Mouse (Mus musculus) liver, embryonic 14.5 days (tissue): ENCODE results near the gene Vav2. TPM values are rescaled to one million over a fixed set of nuclear protein-coding genes. Genes with fewer than 3 reads are reported as not detected.

Experiments used
- ATAC-seq: fragments of 200-750 bp; cut with Nextera tagmentation; 2 replicates; pipeline ENCODE4 v1.8.0; 2017; ENCODE audit warnings: moderate number of reproducible peaks, mild to moderate bottlenecking, moderate library complexity; ENCODE audit not compliant: insufficient read depth
- DNase-seq, 3 experiments: peaks; one replicate each; pipeline ENCODE4 v3.0.0-alpha.2; 2012 to 2013; ENCODE audit warnings: low read depth in 3 of 3, low spot score in 3 of 3
- H3K27ac ChIP-seq: fragments of 300-500 bp; sonication (generic); 2 replicates; pipeline ENCODE4 v1.5.1; 2014; ENCODE audit warnings: moderate library complexity, mild to moderate bottlenecking, control low read depth, inconsistent platforms
- H3K27me3 ChIP-seq: fragments of 300-500 bp; sonication (generic); 2 replicates; pipeline ENCODE4 v1.6.1; 2014; ENCODE audit warnings: mild to moderate bottlenecking, low read length, moderate library complexity; ENCODE audit not compliant: control insufficient read depth, insufficient read depth
- H3K36me3 ChIP-seq: fragments of 300-500 bp; sonication (generic); replicated peaks from 2 replicates; pipeline ENCODE4 v1.6.1; 2014; ENCODE audit warnings: low read depth; ENCODE audit not compliant: control insufficient read depth, insufficient read depth
- H3K4me1 ChIP-seq, 2 experiments: fragments of 200-500 bp in 1 of 2; fragments of 300-500 bp in 1 of 2; sonication (generic) in 1 of 2; replicated peaks; 2 replicates each; pipeline ENCODE4 v1.6.1; 2012 to 2014; ENCODE audit warnings: antibody characterized with exemption in 1 of 2, inconsistent platforms in 1 of 2, low read length in 1 of 2; ENCODE audit not compliant: control insufficient read depth in 2 of 2, insufficient read depth in 2 of 2
- H3K4me2 ChIP-seq: fragments of 300-500 bp; sonication (generic); 2 replicates; pipeline ENCODE4 v1.6.1; 2014; ENCODE audit warnings: low read depth, mild to moderate bottlenecking, control low read depth, moderate library complexity
- H3K4me3 ChIP-seq, 2 experiments: fragments of 200-500 bp in 1 of 2; fragments of 300-500 bp in 1 of 2; sonication (generic) in 1 of 2; 2 replicates each; pipeline ENCODE4 v1.5.1; 2012 to 2014; ENCODE audit warnings: low read depth in 2 of 2, low read length in 2 of 2, mild to moderate bottlenecking in 2 of 2, control low read depth in 1 of 2, inconsistent platforms in 1 of 2, moderate library complexity in 1 of 2; ENCODE audit not compliant: insufficient read depth in 1 of 2
- H3K9ac ChIP-seq: fragments of 300-500 bp; sonication (generic); replicated peaks from 2 replicates; pipeline ENCODE4 v1.6.1; 2014; ENCODE audit warnings: mild to moderate bottlenecking, control low read depth, moderate library complexity
- H3K9me3 ChIP-seq: fragments of 300-500 bp; sonication (generic); 2 replicates; pipeline ENCODE4 v1.6.1; 2016; ENCODE audit warnings: low read length, mixed read lengths; ENCODE audit not compliant: control insufficient read depth
- CTCF ChIP-seq: IDR thresholded peaks from 2 replicates; pipeline ENCODE4 v1.5.1; 2016; ENCODE audit warnings: antibody characterized with exemption, low read depth, control low read depth
- EP300 ChIP-seq: IDR thresholded peaks from 2 replicates; pipeline ENCODE4 v1.6.1; 2016; ENCODE audit warnings: antibody characterized with exemption, low read depth
- WGBS: fragments of 180-500 bp; shearing (Covaris S2); extraction: QIAGEN DNeasy Blood & Tissue Kit; methylation state at CpG from one replicate; pipeline ENCODE4 v1.1.7; 2014; ENCODE audit not compliant: insufficient replicate concordance; 5-methylcytosine and 5-hydroxymethylcytosine counted together
- polyA plus RNA-seq, 2 experiments: library from polyadenylated mRNA; depleted of rRNA in 1 of 2; stranded (reverse) in 1 of 2; unstranded in 1 of 2; fragments of >200 nt; fragmentation: Nextera tagmentation in 1 of 2; extraction: Ambion mirVana in 1 of 2; gene quantifications; 2 replicates each; pipeline versions ENCODE4 v1.2.1 to v1.2.3; 2012 to 2014

Vav2 gene
- polyA plus RNA-seq, 2 experiments = 2.8 to 5.8 TPM

GRCm38 (mm10) chr2:27294777-27295176 is 132.1 kb downstream of the Vav2 start:
- no peaks in the 10 kb centered on the region for H3K27me3 ChIP-seq
- no peaks in the 10 kb centered on the region for H3K9me3 ChIP-seq
- H3K9ac ChIP-seq = no peak overlapping the region
- DNase-seq (no peak), ATAC-seq (no peak)
- H3K27ac ChIP-seq = no peak overlapping the region
- H3K36me3 ChIP-seq = no peaks in the 10 kb centered on the region
- no peak overlapping the region for H3K4me3 ChIP-seq
- 81% methylated on average over 3 of the region's 3 CpGs for WGBS
- H3K4me1 ChIP-seq = no peaks in the 10 kb centered on the region
- no peak overlapping the region for H3K4me2 ChIP-seq
- TF ChIP-seq EP300 (no peak), CTCF (no peak)

- H3K4me1 ChIP-seq = no peaks in the 10 kb centered on the region
- H3K36me3 ChIP-seq = no peaks in the 10 kb centered on the region
- TF ChIP-seq EP300 (no peak), CTCF (peak; percentile 81)
- H3K27ac ChIP-seq = no peak overlapping the region
- 13% methylated on average over 3 of the region's 3 CpGs for WGBS
- H3K4me2 ChIP-seq = no peak overlapping the region
- ATAC-seq (no peak), DNase-seq (peak; percentile 30 to 41 (median 38))
- H3K4me3 ChIP-seq = no peak overlapping the region
- no peaks in the 10 kb centered on the region for H3K9me3 ChIP-seq
- no peak overlapping the region for H3K9ac ChIP-seq
- no peaks in the 10 kb centered on the region for H3K27me3 ChIP-seq
Observed at GRCm38 (mm10) chr2:27289019-27289418, 137.8 kb downstream of the Vav2 start.

DNA sequence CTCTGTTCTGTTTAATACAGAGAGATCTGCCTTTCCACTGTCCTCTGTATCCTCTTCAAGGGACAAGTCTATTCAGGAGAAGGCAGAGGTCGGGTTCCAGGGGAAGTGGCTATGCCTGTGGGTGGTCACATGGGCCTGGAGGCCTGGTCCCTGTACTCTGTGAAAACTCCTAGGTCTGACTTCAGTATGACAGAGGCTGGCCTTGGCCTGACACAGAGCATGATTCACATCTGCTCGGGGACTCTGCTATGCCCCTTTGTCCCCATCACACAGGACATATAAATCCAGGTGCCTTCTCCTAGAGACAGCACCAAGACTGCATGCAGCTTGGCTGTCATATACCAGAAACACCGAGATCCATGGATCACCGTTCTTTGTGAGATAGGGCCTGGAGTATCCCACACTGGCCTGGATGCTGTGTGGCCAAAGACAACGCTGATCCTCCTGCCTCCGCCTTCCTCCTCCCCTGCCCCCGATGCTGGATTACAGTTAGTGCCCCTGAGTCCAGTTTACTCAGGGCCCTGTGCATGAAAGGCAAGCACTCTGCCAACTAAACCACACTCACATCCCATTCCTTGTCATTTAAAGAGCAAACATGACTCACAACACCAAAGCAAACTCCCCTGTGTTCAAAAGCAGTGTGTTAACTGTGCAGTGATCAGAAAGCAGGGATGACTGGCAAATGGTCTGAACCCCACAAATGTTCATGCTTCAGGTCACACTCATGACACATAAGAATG is 139.7 kb downstream of the Vav2 start:
- H3K27me3 ChIP-seq = no peaks in the 10 kb centered on the region
- no peak overlapping the region for H3K9ac ChIP-seq
- no peaks in the 10 kb centered on the region for H3K4me1 ChIP-seq
- TF ChIP-seq CTCF = no peak
- TF ChIP-seq EP300 = no peak
- no peaks in the 10 kb centered on the region for H3K36me3 ChIP-seq
- no peaks in the 10 kb centered on the region for H3K9me3 ChIP-seq
- H3K4me2 ChIP-seq = no peak overlapping the region
- no peak overlapping the region for H3K4me3 ChIP-seq
- no peak for DNase-seq
- ATAC-seq = no peak
- WGBS = 58% methylated on average over 7 of the region's 7 CpGs
- H3K27ac ChIP-seq = no peak overlapping the region

DNA sequence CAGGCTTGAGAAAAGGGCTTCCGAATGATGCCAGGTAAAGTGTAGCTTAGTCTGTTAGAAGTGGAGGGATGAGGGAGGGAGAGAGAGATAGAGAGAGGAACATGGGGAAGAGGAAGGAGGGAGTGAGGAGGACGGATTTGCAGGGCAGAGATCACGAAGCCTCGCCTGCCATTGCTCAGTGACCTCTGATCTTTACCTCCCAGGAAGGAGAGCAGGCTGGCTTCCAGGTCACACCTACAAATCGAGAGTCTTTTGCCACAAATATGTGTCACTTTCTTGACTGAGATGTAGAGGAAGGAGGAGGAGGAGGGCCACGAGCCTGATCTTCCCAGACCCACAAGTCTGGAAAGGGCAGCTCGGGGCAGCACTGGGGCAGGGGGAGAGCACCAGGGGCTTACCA is 142.4 kb downstream of the Vav2 start:
- Histone ChIP-seq H3K27me3 (no peaks in the 10 kb centered on the region), H3K9ac (no peak overlapping the region), H3K4me1 (no peaks in the 10 kb centered on the region), H3K36me3 (no peaks in the 10 kb centered on the region), H3K27ac (no peak overlapping the region), H3K4me3 (no peak overlapping the region), H3K4me2 (no peak overlapping the region), H3K9me3 (no peaks in the 10 kb centered on the region)
- ATAC-seq (no peak), DNase-seq (no peak)
- no peak for TF ChIP-seq EP300
- TF ChIP-seq CTCF = no peak
- WGBS = 54% methylated on average over 7 of the region's 7 CpGs

- no peak overlapping the region for H3K4me3 ChIP-seq
- WGBS = 78% methylated on average over 9 of the region's 9 CpGs
- no peaks in the 10 kb centered on the region for H3K36me3 ChIP-seq
- no peak overlapping the region for H3K4me2 ChIP-seq
- no peaks in the 10 kb centered on the region for H3K4me1 ChIP-seq
- H3K27ac ChIP-seq = no peak overlapping the region
- DNase-seq (no peak), ATAC-seq (no peak)
- H3K27me3 ChIP-seq = no peaks in the 10 kb centered on the region
- no peak for TF ChIP-seq EP300
- no peak for TF ChIP-seq CTCF
- H3K9ac ChIP-seq = no peak overlapping the region
- no peaks in the 10 kb centered on the region for H3K9me3 ChIP-seq
Observed at GRCm38 (mm10) chr2:27281771-27282170, 145.1 kb downstream of the Vav2 start.
